Mouse (Mus musculus) kidney, postnatal 0 days (tissue): Measurements from ENCODE around the gene Crybg2. TPM values are rescaled to one million over a fixed set of nuclear protein-coding genes. Genes with fewer than 3 reads are reported as not detected.

Experiments
- ATAC-seq: fragments of 200-750 bp; cut with Nextera tagmentation; replicated peaks from 2 replicates; pipeline ENCODE4 v1.8.0; 2017; ENCODE audit warnings: low read depth, moderate number of reproducible peaks, moderate TSS enrichment, moderate library complexity; ENCODE audit not compliant: low FRiP score
- DNase-seq: peaks from one replicate; pipeline ENCODE4 v3.0.0-alpha.2; 2016; ENCODE audit warnings: low spot score
- H3K27ac ChIP-seq: fragments of 300-500 bp; sonication (generic); 2 replicates; pipeline ENCODE4 v1.5.1; 2014; ENCODE audit warnings: mild to moderate bottlenecking
- H3K27me3 ChIP-seq: fragments of 300-500 bp; sonication (generic); 2 replicates; pipeline ENCODE4 v1.6.1; 2014; ENCODE audit warnings: low read length, mixed read lengths; ENCODE audit not compliant: insufficient read depth
- H3K36me3 ChIP-seq: fragments of 300-500 bp; sonication (generic); 2 replicates; pipeline ENCODE4 v1.6.1; 2014; ENCODE audit warnings: low read length, mixed read lengths; ENCODE audit not compliant: insufficient read depth
- H3K4me1 ChIP-seq: fragments of 300-500 bp; sonication (generic); replicated peaks from 2 replicates; pipeline ENCODE4 v1.6.1; 2014; ENCODE audit warnings: antibody characterized with exemption, low read length, mixed read lengths; ENCODE audit not compliant: insufficient read depth
- H3K4me2 ChIP-seq: fragments of 300-500 bp; sonication (generic); 2 replicates; pipeline ENCODE4 v1.6.1; 2014; ENCODE audit warnings: mild to moderate bottlenecking, low read length, moderate library complexity, mixed read lengths
- H3K4me3 ChIP-seq: fragments of 300-500 bp; sonication (generic); replicated peaks from 2 replicates; pipeline ENCODE4 v1.5.1; 2014; ENCODE audit warnings: low read depth, low read length
- H3K9ac ChIP-seq: fragments of 300-500 bp; sonication (generic); 2 replicates; pipeline ENCODE4 v1.6.1; 2014; ENCODE audit warnings: low read depth, low read length
- H3K9me3 ChIP-seq: fragments of 300-500 bp; sonication (generic); replicated peaks from 2 replicates; pipeline ENCODE4 v1.6.1; 2016; ENCODE audit warnings: low read length, inconsistent platforms, mixed read lengths
- CTCF ChIP-seq: IDR thresholded peaks from 2 replicates; pipeline ENCODE4 v1.5.1; 2016; ENCODE audit warnings: antibody characterized with exemption, low read depth, mild to moderate bottlenecking, moderate library complexity
- WGBS: fragments of 180-500 bp; shearing (Covaris S2); extraction: QIAGEN DNeasy Blood & Tissue Kit; methylation state at CpG from one replicate; pipeline ENCODE4 v1.1.7; 2014; 5-methylcytosine and 5-hydroxymethylcytosine counted together
- polyA plus RNA-seq: library from polyadenylated mRNA; unstranded; fragments of >200 nt; fragmentation: Nextera tagmentation; extraction: Ambion mirVana; gene quantifications from 2 replicates; pipeline ENCODE4 v1.2.1, GENCODE M21; 2015

The Crybg2 gene
- polyA plus RNA-seq, 1 experiment from 2014 or later: 2.8 TPM

DNA sequence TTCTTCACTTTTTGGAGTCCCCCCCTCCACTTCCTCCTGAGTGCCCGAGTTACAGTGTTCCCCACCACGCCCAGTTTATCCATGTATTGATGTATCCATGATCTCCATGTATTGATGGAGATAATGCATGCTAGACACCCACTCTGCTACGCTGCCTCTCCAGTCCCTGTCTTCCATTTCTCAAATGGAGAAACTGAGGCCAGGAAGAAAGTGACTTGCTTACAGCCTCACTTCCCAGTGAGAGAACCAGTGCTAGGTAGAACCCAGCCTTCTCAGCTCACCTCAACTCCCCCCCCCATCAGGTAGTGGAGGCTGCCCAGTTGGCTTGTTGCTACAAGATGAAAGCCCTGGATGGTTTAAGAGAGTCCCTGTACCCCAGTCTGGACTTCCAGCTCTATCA lies 7.1 kb upstream of the Crybg2 start, which contains the start of gene Zfp683:
TSS of gene Zfp683 (plus strand) at position 301 of the 400 bp plus-strand sequence.
- no peak for TF ChIP-seq CTCF
- Histone ChIP-seq H3K27me3 (no peaks in the 10 kb centered on the region), H3K36me3 (no peaks in the 10 kb centered on the region), H3K9ac (no peak within 1 kb of the TSS), H3K4me1 (0 out of 2 replicates have a peak, but pooled peaks cover 5% of the 10 kb centered on the region), H3K9me3 (no peaks in the 10 kb centered on the region), H3K4me2 (no peak within 1 kb of the TSS), H3K4me3 (no peak within 1 kb of the TSS), H3K27ac (no peak within 1 kb of the TSS)
- DNase-seq (no peak), ATAC-seq (no peak)
- WGBS: 98% methylated on average over 3 of the region's 3 CpGs

DNA sequence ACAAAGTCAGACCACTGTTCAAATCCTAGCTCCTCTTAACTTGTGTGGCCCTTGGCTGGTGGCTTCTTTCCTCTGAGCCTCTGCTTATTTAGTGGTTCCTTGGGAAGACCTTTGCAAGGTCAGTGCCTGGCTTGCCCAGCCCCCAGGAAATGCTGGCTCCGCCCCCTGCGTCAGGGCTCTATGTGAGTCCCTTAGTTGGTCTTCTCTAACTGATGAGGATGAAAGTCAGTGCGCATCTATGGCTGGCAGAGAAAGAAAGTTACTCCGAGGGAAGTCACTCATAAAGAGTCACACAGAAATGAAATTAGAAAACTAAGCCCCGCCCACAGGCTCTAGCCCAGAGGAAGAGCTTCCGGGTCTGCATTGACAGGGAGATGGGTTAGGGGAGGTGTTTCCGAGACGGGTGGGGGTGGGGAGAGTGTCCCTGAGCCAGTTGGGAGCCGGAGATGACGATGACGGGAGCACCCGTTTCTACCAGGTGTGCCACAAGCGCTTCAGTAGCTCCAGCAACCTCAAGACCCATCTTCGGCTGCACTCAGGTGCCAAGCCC lies 2.4 kb upstream of the Crybg2 start:
- TF ChIP-seq CTCF: no peak
- no peaks in the 10 kb centered on the region for H3K9me3 ChIP-seq
- DNase-seq (no peak), ATAC-seq (no peak)
- no peak overlapping the region; the same call in 1 of the 2 replicates for H3K4me2 ChIP-seq
- 0 out of 2 replicates have a peak, but pooled peaks cover 5% of the 10 kb centered on the region for H3K4me1 ChIP-seq
- H3K36me3 ChIP-seq: no peaks in the 10 kb centered on the region
- no peak overlapping the region for H3K4me3 ChIP-seq
- H3K27ac ChIP-seq: no peak overlapping the region
- H3K27me3 ChIP-seq: no peaks in the 10 kb centered on the region
- WGBS: 36% methylated on average over 14 of the region's 14 CpGs
- no peak overlapping the region for H3K9ac ChIP-seq

DNA sequence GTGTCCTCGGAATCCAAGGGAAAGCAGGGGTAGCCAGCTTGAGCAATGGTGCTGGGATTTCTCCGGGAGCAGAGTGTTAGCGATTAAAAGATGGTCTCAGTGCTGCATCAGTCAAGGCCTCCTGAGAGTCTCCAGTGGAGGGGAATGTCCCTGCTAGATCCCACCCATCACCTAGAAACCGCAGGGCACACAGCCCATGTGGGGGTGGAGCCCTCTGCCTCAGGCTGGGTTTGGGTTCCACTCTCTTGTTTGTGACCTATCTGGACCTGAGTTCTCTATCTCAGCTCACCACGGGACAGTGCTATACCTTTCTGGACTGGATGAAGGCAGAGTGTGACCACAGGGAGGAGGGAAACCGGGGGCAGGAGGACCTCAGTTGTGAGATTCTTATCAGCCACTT lies 1.7 kb upstream of the Crybg2 start:
- Histone ChIP-seq H3K27ac (no peak overlapping the region), H3K27me3 (no peaks in the 10 kb centered on the region), H3K4me2 (no peak overlapping the region), H3K9me3 (no peaks in the 10 kb centered on the region), H3K4me1 (0 out of 2 replicates have a peak, but pooled peaks cover 5% of the 10 kb centered on the region), H3K4me3 (no peak overlapping the region), H3K9ac (no peak overlapping the region), H3K36me3 (no peaks in the 10 kb centered on the region)
- WGBS: 75% methylated on average over 6 of the region's 6 CpGs
- DNase-seq: no peak
- ATAC-seq: no peak
- TF ChIP-seq CTCF: no peak

DNA sequence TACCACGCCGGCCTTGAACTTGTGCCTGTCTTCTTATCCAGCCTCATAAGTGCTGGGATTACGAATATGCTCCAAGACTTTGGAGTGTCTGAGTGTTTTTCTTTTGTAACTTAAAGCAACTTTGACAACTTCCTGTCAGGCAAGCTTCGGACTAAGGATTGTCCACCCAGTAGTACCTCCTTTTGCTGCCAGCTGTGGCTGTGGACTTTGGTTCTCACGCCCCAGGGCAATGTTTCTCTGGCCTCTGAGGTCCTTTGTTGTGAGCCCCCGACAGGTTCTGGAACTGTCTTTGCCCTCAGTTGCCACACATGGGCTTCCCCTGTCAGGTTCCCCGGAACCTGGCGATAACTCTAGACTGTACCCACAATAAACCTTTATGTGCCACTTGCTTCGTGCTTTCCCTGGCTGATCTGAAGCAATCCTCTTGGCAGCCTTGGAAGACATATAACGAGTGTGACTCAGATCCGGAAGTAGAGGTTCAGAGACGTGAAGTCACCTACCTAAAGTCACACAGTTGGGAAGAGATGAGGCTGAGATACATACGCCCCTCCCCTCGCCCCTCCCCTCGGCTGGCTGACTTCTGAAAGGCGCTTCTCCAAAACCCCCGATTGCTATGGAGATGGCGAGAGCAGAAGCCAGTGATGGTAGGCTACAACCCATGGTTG lies 683 bp downstream of the Crybg2 start:
- H3K4me1 ChIP-seq: 0 out of 2 replicates have a peak, but pooled peaks cover 5% of the 10 kb centered on the region
- H3K27me3 ChIP-seq: no peaks in the 10 kb centered on the region
- H3K36me3 ChIP-seq: no peaks in the 10 kb centered on the region
- H3K4me2 ChIP-seq: no peak overlapping the region
- no peaks in the 10 kb centered on the region for H3K9me3 ChIP-seq
- WGBS: 62% methylated on average over 18 of the region's 18 CpGs
- no peak overlapping the region for H3K4me3 ChIP-seq
- DNase-seq: no peak
- no peak overlapping the region for H3K9ac ChIP-seq
- H3K27ac ChIP-seq: no peak overlapping the region
- ATAC-seq: no peak
- TF ChIP-seq CTCF: no peak

DNA sequence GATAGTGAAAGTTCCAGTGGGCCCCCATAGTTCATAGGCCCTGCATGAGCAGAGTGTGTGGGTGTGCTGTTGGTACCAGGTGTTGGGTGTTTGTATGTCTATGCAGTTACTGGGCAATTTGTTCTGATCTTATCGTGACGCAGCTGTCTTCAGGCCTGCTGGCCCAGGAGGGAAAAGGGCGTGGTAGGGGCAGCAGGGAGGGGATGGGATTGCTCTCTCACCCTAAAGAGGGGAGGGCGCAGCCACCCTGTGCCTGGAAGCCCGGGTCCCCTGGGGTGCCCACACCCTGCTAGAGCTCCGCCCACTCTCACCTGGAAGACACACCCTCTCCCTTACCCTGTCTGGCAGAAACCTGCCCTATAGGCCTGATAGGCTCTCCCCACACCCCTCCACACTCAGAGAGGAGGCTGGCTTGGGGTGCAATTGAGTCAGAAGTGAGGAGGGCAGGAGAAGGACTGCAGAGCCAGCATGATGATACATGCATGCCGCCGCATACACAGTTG lies 1.4 kb downstream of the Crybg2 start:
- no peak for TF ChIP-seq CTCF
- no peak overlapping the region for H3K9ac ChIP-seq
- H3K36me3 ChIP-seq: no peaks in the 10 kb centered on the region
- H3K27ac ChIP-seq: no peak overlapping the region
- no peaks in the 10 kb centered on the region for H3K9me3 ChIP-seq
- H3K4me3 ChIP-seq: no peak overlapping the region
- ATAC-seq (no peak), DNase-seq (no peak)
- WGBS: 51% methylated on average over 8 of the region's 8 CpGs
- H3K4me1 ChIP-seq: 0 out of 2 replicates have a peak, but pooled peaks cover 5% of the 10 kb centered on the region
- H3K4me2 ChIP-seq: no peak overlapping the region
- no peaks in the 10 kb centered on the region for H3K27me3 ChIP-seq

DNA sequence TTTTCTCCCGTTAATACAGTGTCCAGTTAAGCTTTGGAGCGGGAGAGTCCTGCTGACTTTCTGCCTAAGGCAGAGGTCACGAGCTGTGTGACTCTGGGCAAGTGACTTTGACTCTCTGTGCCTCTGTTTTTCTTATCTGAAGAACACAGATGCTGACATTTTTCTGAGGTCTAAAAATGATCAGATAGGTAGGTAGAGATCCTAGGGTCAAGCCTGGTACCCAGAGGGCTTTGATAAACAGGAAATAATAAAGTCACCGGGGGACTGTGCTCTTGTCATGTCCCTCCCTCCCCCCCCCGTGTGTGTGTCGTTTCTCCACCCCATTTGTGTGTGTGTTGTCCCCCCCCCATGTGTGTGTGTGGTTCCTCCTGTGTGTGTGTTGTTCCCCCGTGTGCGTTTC lies 1.9 kb downstream of the Crybg2 start:
- 0 out of 2 replicates have a peak, but pooled peaks cover 5% of the 10 kb centered on the region for H3K4me1 ChIP-seq
- TF ChIP-seq CTCF: no peak
- H3K9me3 ChIP-seq: no peaks in the 10 kb centered on the region
- H3K36me3 ChIP-seq: no peaks in the 10 kb centered on the region
- H3K27ac ChIP-seq: no peak overlapping the region
- DNase-seq (no peak), ATAC-seq (no peak)
- no peak overlapping the region for H3K4me2 ChIP-seq
- no peak overlapping the region for H3K4me3 ChIP-seq
- no peaks in the 10 kb centered on the region for H3K27me3 ChIP-seq
- WGBS: 64% methylated on average over 8 of the region's 8 CpGs
- H3K9ac ChIP-seq: no peak overlapping the region
